Mouse (Mus musculus) retina, postnatal 7 days (tissue): ENCODE measurements around the gene Hif1an.

ENCODE experiments used
- DNase-seq: peaks from one replicate; pipeline ENCODE4 v3.0.0-alpha.2; 2012; ENCODE audit warnings: low read depth, low spot score

Hif1an gene

DNA sequence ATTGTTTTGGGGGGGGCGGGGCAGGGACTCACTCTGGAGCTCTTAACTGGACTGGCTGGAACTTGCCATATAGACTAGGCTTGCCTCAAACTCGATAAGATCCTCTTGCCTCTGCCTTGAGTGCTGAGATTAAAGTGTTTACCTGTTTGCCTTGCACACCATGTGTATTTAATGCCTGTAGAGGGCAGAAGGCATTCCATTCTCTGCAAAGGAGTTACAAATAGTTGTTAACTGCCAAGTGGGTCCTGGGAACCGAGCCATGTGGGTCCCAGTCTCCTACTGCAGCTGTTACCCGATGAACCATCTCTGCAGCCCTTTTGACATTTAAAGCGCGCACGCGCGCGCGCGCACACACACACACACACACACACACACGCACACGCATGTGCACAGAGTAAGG lies 1.4 kb downstream of the Hif1an start:
- DNase-seq, result no peak

DNA sequence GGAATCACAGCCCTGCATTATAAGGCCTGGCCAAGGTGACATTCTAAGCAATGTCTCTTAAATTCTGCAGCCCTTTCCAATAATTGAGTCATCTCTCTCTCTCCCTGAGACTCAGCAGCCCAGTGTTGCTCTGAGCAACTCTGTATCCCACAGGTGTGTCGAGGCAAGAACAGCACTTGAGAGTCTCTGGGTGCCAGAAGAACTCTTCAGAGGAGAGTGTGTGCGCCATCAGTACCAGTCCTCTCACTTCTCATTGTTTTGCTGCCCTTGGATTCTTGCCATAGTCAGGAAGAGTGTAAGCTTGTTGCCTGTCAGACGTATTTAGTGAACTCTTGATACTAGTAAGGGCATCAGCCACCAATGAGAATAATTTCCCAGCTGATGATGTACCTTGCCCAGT lies 5.1 kb downstream of the Hif1an start:
- DNase-seq, result no peak

DNA sequence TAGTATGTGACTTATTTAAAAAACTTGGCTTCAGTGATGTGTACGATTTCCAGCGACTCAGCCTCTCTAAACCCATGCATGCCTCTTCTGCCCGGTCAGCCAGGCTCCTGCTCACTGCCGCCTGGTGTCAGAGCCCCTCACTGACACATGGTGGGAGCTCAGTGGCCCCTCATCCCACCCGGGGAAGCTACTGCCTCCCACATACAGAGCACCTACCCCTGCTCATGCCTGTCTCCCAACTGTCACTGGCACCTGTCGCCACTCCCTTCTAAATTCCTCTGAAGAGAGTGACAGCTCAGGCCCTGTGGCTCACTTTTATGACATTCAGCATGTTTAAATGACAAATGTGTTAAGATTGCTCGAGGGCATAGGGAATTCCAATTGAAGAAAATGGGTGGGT lies 13.6 kb downstream of the Hif1an start:
- no peak for DNase-seq

DNA sequence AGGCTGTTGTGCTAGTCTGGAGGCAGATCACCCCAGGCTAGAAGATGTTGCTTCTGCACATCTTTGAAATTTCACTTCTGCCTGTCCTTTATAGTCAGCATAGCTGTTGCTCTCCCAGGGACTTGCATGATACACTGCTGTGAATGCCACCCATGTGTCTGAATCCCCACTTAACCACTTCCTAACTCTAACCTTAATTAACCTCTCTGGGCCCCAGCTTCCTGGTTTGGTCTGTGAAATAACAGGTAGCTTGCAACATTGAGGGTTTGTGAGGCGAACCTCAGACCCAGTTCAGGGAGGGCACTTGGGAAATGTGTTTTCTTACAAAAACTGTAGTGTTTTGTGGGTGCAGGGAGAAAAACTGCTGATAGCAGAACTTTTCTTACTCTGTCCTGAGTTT lies 15.4 kb downstream of the Hif1an start:
- no peak for DNase-seq

DNA sequence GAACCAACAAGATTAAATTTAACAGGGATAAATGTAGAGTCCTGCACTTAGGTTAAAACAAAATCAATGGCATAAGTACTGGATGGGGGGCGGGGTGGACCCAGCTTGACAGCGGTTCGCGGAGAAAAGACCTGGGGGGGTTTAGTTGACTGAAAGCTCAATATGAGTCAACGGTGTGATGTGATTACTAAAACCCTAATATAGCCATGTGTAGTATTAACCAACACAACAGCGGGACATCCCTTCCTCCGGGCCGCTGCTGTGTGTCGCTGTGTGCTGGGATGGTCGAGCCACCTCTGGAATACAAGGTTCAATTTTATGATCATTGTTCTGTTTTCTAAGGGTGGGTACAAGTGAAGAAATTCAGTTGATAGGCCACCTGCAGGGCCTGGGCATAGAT lies 19.5 kb downstream of the Hif1an start:
- DNase-seq, result no peak

DNA sequence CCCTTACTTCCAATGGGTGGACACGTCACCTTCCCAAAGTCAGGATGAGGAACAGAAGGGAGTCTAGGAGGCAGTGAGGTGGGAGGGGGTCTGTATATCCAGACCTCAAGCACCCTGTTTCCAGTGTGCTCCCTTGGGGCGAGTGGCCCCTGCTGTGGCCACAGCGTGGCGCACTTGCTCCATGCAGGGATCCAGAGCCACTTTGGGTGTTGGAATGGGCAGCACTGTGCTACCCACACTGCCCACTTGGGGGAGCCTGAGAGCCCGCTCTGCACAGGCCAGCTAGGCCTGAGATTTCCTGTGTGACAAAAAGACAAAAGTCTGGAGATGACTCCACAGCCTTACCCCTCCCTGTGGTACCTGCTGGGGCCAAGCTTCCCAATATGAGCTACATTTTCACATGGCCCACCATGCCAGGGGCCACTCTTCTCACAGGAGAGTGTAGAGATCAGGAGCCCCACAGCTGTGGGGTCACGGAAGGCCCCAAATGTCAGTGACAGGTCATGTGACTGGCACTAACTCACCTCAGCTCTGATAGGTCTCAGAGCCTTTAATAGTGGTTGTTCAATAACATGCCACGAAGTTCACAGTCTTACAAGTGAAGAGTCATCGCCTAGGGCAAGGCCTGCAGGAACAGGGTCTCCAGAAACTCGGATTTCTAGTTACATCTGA lies 20.1 kb downstream of the Hif1an start:
- DNase-seq, result peak; percentile 85

DNA sequence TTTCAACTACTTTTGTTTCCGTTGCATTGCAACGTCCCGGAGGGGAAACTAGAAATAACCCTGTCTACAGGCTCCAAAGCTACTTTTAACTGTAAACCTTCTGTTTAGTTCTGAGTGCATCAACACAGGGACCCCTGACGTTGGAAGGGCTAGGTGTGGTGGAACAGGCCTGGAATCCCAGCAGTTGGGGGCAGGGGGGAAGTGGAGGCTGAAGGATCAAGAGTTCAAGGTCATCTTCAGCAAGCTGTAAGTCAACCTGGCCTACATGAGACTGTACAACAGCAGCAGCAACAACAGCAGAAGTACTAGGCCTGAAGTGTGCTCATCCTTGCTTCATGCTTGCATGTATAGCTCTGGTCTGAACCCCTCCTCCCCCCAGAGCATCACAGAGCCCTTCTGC lies 25.4 kb downstream of the Hif1an start:
- DNase-seq, result no peak

DNA sequence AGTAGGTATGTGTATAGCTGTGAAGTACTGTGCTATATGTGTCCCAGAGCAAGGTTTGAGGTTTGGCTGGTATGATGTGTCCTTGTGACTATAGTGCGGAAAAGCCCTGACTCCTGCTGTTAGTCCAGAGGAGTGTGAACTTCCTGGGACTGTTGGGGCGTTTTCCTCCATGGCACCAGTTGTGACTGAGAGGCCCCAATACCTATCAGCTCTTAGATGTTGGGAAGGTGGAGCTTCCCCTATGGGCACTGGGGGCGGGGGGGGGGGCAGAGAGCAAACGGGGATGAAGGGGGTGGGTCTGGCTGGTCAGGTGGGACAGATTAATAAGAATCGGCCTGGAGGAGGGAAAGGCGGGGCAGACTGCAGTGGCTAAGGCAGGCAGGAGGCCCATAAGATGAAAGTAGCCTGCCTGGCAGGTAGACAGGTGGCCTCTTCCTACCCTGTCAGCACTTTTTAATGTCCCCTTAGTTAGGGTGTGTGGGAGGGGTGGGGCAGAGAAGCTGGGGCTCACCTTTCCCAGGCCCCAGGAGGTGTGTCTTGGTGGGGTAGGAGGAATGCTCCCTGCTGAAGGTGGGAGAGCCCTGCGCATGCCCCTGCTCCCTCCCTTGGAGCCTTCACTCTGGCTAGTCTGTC lies 27.1 kb downstream of the Hif1an start:
- no peak for DNase-seq

DNA sequence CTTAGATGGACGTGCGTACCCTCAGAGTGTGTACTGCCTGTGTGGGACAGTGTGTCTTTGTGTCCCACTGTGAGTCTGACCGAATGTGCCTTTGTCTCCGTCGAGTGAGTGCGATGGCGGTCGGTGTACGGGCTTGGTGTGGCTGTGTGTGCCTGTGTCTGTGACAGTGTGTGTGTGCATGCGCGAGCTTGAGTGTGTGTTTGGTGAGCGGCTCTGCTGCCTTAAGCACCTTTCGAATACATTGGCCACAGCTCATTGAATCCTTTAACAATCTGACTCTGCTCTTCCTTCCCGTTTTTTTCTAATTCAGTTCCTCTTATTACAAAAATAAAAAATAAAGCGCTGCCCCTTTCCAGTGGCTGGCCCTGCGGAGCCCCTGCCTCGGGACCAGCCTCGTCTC lies 28.3 kb downstream of the Hif1an start:
- DNase-seq, result no peak

DNA sequence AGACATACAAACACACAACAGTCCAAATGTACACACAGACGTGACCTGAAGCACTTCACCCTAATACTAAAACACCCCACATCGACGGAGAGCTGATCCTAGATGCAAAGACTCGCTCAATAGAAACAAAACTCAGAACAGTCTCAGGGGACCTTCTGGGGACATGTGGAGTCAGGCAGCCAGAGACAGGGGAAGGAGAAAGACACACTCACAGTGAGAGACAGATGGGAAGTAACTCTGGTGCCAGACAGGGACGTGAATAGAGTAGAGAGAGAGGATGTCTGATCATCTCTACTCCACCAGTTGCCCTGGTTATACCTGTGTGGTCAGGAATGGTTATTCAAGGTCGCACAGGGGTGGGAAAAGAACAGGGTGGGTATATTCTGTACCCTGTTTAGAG lies 29.0 kb downstream of the Hif1an start:
- DNase-seq, result no peak

DNA sequence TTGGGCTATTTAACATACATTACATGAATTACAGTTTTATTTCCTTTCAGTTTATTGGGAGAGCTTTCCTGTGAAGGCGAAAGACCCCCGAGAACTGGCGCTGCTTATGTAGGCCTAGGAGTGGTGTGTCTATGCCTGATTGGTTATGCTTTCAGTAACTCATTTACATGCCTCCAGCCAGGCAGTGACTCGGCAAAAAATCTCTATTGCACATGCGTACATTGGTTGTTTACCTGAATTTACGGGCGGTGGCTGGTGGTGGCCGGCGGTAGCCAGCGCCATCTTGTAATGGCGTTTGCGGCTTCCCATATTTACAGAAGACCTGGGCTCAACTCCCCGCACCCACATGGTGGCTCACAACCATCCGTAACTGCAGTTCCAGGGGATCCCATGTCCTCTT lies 31.5 kb downstream of the Hif1an start:
- no peak for DNase-seq

DNA sequence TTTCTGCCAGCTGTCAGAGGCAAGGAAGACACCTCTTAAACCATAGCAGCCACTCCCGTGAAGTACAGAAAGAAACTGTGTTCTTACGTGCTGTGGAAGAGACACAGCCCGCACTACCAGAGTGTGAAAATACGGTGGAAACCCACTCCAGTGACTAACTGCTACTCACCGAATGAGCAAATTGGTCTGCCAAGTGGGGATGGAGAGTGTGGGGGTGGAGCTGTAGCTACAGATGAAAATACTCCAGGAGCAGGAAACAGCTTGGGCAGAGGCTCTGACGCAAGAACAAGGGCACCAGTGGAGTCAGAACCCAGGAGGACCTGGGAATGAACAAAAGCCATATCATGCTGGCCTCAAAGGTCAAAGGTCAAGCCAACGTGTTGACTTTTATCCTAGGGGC lies 55.5 kb downstream of the Hif1an start:
- no peak for DNase-seq
